Mouse (Mus musculus) midbrain, embryonic 13.5 days (tissue): ENCODE measurements around the gene Tspan14. TPM values are rescaled to one million over a fixed set of nuclear protein-coding genes. Genes with fewer than 3 reads are reported as not detected.

Experiments
- polyA plus RNA-seq: library from polyadenylated mRNA; unstranded; fragments of >200 nt; fragmentation: Nextera tagmentation; extraction: Ambion mirVana; gene quantifications from 2 replicates; pipeline ENCODE4 v1.2.1, GENCODE M21; 2015

Gene Tspan14
- polyA plus RNA-seq, 1 experiment from 2014 or later = 79.7 TPM

Other genes with a start within 250 kb of the Tspan14 start
- gene Sh2d4b, start 73.5 kb downstream of the Tspan14 start, polyA plus RNA-seq = 1.2 and 1.4 TPM in 2 replicates
- gene Fam213a, start 47.0 kb upstream of the Tspan14 start, polyA plus RNA-seq = 66.9 and 67.2 TPM in 2 replicates
- 0.40 TPM in 1 of 2 replicates, not detected in the other for gene Dydc2, start 102.4 kb upstream of the Tspan14 start, polyA plus RNA-seq
- not detected in 2 replicates for gene Dydc1, start 106.1 kb upstream of the Tspan14 start, polyA plus RNA-seq
- gene Mat1a, start 138.2 kb upstream of the Tspan14 start, polyA plus RNA-seq = not detected in 2 replicates
- gene Sftpa1, start 165.0 kb upstream of the Tspan14 start, polyA plus RNA-seq = not detected in 2 replicates
- not detected in 2 replicates for gene Mbl1, start 184.7 kb upstream of the Tspan14 start, polyA plus RNA-seq
- not detected in 2 replicates for gene Sftpd, start 218.3 kb upstream of the Tspan14 start, polyA plus RNA-seq